Mouse (Mus musculus) ES-Bruce4 (cell line): Measurements from ENCODE around the gene Cog5. TPM values are rescaled to one million over a fixed set of nuclear protein-coding genes. Genes with fewer than 3 reads are reported as not detected.

Experiments
- H3K27ac ChIP-seq: 2 replicates; pipeline ENCODE4 v1.5.1; 2012; ENCODE audit warnings: low read length, inconsistent platforms; ENCODE audit not compliant: insufficient read depth
- H3K27me3 ChIP-seq: 2 replicates; pipeline ENCODE4 v1.6.1; 2012; ENCODE audit warnings: mild to moderate bottlenecking, low read length, inconsistent platforms; ENCODE audit not compliant: control insufficient read depth, poor library complexity, insufficient read depth, severe bottlenecking
- H3K36me3 ChIP-seq: 2 replicates; pipeline ENCODE4 v1.6.1; 2012; ENCODE audit warnings: inconsistent platforms, mild to moderate bottlenecking, low read length, moderate library complexity; ENCODE audit not compliant: control insufficient read depth, poor library complexity, insufficient read depth, severe bottlenecking
- H3K4me1 ChIP-seq: one replicate; pipeline ENCODE4 v1.8.1; 2011; ENCODE audit warnings: low read length; ENCODE audit not compliant: control insufficient read depth, insufficient read depth
- H3K4me3 ChIP-seq: 2 replicates; pipeline ENCODE4 v1.5.1; 2011; ENCODE audit warnings: low read depth, mild to moderate bottlenecking, low read length
- H3K9ac ChIP-seq: 2 replicates; pipeline ENCODE4 v1.6.1; 2012; ENCODE audit warnings: low read depth, mild to moderate bottlenecking, inconsistent platforms; ENCODE audit not compliant: poor library complexity, severe bottlenecking
- H3K9me3 ChIP-seq: replicated peaks from 2 replicates; pipeline ENCODE4 v1.6.1; 2012; ENCODE audit warnings: mild to moderate bottlenecking, low read length, inconsistent platforms; ENCODE audit not compliant: control insufficient read depth, poor library complexity, insufficient read depth, severe bottlenecking
- CTCF ChIP-seq: IDR thresholded peaks from one replicate; pipeline ENCODE4 v1.8.1; 2011; ENCODE audit warnings: low read depth, low read length
- EP300 ChIP-seq: IDR thresholded peaks from 2 replicates; pipeline ENCODE4 v1.6.1; 2011; ENCODE audit warnings: low read depth, low read length; ENCODE audit not compliant: insufficient read depth
- POLR2A ChIP-seq: IDR thresholded peaks from one replicate; pipeline ENCODE4 v1.8.1; 2011; ENCODE audit warnings: low read length; ENCODE audit not compliant: insufficient read depth
- polyA plus RNA-seq: library from polyadenylated mRNA; stranded (reverse); fragments of >200 nt; gene quantifications from 2 replicates; pipeline ENCODE4 v1.2.4, GENCODE M21; 2011; ENCODE audit warnings: low read depth; ENCODE audit not compliant: missing spikeins, insufficient read depth, insufficient read length

Gene Cog5
- polyA plus RNA-seq, 1 experiment, result 50.6 TPM

GRCm38 (mm10) chr12:31854817-31855216, 200.1 kb downstream of the Cog5 start:
- TF ChIP-seq CTCF (no peak), EP300 (no peak), POLR2A (no peak)
- H3K4me1 ChIP-seq, result no peaks in the 10 kb centered on the region
- H3K9me3 ChIP-seq, result no peaks in the 10 kb centered on the region
- no peak overlapping the region for H3K9ac ChIP-seq
- no peak overlapping the region for H3K4me3 ChIP-seq
- no peak overlapping the region for H3K27ac ChIP-seq
- H3K27me3 ChIP-seq, result no peaks in the 10 kb centered on the region
- no peaks in the 10 kb centered on the region for H3K36me3 ChIP-seq

GRCm38 (mm10) chr12:31857784-31858183, 203.1 kb downstream of the Cog5 start:
- Histone ChIP-seq H3K9me3 (no peaks in the 10 kb centered on the region), H3K4me1 (no peaks in the 10 kb centered on the region), H3K4me3 (no peak overlapping the region), H3K9ac (no peak overlapping the region), H3K36me3 (no peaks in the 10 kb centered on the region), H3K27ac (no peak overlapping the region), H3K27me3 (no peaks in the 10 kb centered on the region)
- TF ChIP-seq POLR2A, result no peak
- no peak for TF ChIP-seq EP300
- no peak for TF ChIP-seq CTCF

- Histone ChIP-seq H3K36me3 (no peaks in the 10 kb centered on the region), H3K4me1 (no peaks in the 10 kb centered on the region), H3K27ac (no peak overlapping the region), H3K9ac (no peak overlapping the region), H3K9me3 (no peaks in the 10 kb centered on the region), H3K27me3 (no peaks in the 10 kb centered on the region), H3K4me3 (no peak overlapping the region)
- TF ChIP-seq POLR2A, result no peak
- no peak for TF ChIP-seq EP300
- TF ChIP-seq CTCF, result no peak
Observed at GRCm38 (mm10) chr12:31862668-31863538, 208.2 kb downstream of the Cog5 start.

GRCm38 (mm10) chr12:31876775-31877174, 222.1 kb downstream of the Cog5 start:
- Histone ChIP-seq H3K27me3 (no peaks in the 10 kb centered on the region), H3K36me3 (no peaks in the 10 kb centered on the region), H3K4me1 (no peaks in the 10 kb centered on the region), H3K27ac (no peak overlapping the region), H3K9me3 (no peaks in the 10 kb centered on the region), H3K4me3 (no peak overlapping the region), H3K9ac (no peak overlapping the region)
- TF ChIP-seq CTCF (no peak), EP300 (no peak), POLR2A (no peak)

GRCm38 (mm10) chr12:31882736-31883135, 228.1 kb downstream of the Cog5 start:
- H3K27ac ChIP-seq, result no peak overlapping the region
- TF ChIP-seq CTCF, result no peak
- TF ChIP-seq POLR2A, result no peak
- no peak for TF ChIP-seq EP300
- H3K9me3 ChIP-seq, result no peaks in the 10 kb centered on the region; the same call in 1 of the 2 replicates
- no peaks in the 10 kb centered on the region for H3K4me1 ChIP-seq
- H3K36me3 ChIP-seq, result peaks cover 3% of the 10 kb centered on the region; the same call in 1 of the 2 replicates
- H3K27me3 ChIP-seq, result no peaks in the 10 kb centered on the region
- no peak overlapping the region for H3K4me3 ChIP-seq
- no peak overlapping the region for H3K9ac ChIP-seq

GRCm38 (mm10) chr12:31884365-31884764, 229.7 kb downstream of the Cog5 start:
- no peak overlapping the region for H3K9ac ChIP-seq
- no peaks in the 10 kb centered on the region for H3K4me1 ChIP-seq
- no peaks in the 10 kb centered on the region for H3K27me3 ChIP-seq
- H3K36me3 ChIP-seq, result peaks cover 3% of the 10 kb centered on the region; the same call in 1 of the 2 replicates
- no peak overlapping the region for H3K4me3 ChIP-seq
- H3K27ac ChIP-seq, result no peak overlapping the region
- TF ChIP-seq POLR2A (no peak), EP300 (no peak), CTCF (no peak)
- no peaks in the 10 kb centered on the region; the same call in 1 of the 2 replicates for H3K9me3 ChIP-seq
